Mouse (Mus musculus): Measurements from ENCODE around the gene Olfr901. TPM values are rescaled to one million over a fixed set of nuclear protein-coding genes. Genes with fewer than 3 reads are reported as not detected.

Olfr901 gene
- total RNA-seq, 1 experiment, result 0.58 TPM

DNA sequence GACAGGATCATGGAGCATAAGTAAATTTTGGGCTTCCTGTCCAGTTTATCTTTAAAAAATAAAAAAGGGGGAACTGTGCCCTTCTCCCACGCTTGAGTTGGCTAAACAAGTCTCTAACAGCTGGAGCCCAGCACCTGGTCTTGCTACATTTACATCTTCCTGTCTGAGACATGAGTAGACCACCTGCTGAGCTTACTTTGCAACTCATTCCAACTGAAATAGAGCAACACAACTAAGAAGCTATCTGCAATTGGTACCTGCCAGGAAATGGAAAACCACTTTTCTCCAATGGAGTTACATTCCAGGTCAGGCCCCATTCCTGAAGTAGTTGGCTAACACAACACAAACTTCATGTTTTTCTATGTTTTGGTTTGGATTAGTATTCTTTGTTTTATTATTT lies 2.2 kb upstream of the Olfr901 start:
- in situ Hi-C loops (cut with MboI; ENCODE audit: low sequenced_read_pairs in 2 of 2, unreplicated experiment in 2 of 2), result no loop called here
- Histone ChIP-seq H3K4me3 (ENCODE audit: insufficient read depth in 1 of 2, low read depth in 1 of 2, low read length in 2 of 2, poor library complexity in 1 of 2, severe bottlenecking in 1 of 2) (no peak overlapping the region), H3K4me1 (ENCODE audit: control insufficient read depth in 2 of 2, insufficient read depth in 2 of 2, low read length in 2 of 2, poor library complexity in 1 of 2) (no peaks in the 10 kb centered on the region), H3K9ac (ENCODE audit: insufficient read depth, low read depth, low read length, poor library complexity, severe bottlenecking) (no peak overlapping the region), H3K27ac (ENCODE audit: insufficient read depth, low read depth, low read length, poor library complexity, severe bottlenecking) (no peak overlapping the region), H3K36me3 (ENCODE audit: control insufficient read depth, insufficient read depth, low read length, poor library complexity, severe bottlenecking) (no peaks in the 10 kb centered on the region), H3K9me3 (ENCODE audit: control insufficient read depth, insufficient read depth, low read depth, low read length) (no peaks in the 10 kb centered on the region)
- no peak for TF ChIP-seq MAFK (IDR thresholded peaks at IDR 0.05; ENCODE audit: insufficient read depth, low read depth, low read length)
- no peak for TF ChIP-seq CHD2 (IDR thresholded peaks at IDR 0.05; ENCODE audit: low read depth, low read length)
- no peak for TF ChIP-seq ZNF384 (IDR thresholded peaks at IDR 0.05; ENCODE audit: low read depth, low read length)
- no peak for TF ChIP-seq ZC3H11A (IDR thresholded peaks at IDR 0.05; ENCODE audit: borderline replicate concordance, low read depth, low read length)
- no peak for TF ChIP-seq HCFC1 (IDR thresholded peaks at IDR 0.05; ENCODE audit: borderline replicate concordance, insufficient read depth, low read length)
- DNase-seq (ENCODE audit: low read depth, low spot score), result no peak

GRCm38 (mm10) chr9:38447352-38447751 lies 18.1 kb downstream of the Olfr901 start, which contains the start of gene Olfr902:
TSS of gene Olfr902 (plus strand) at chr9:38447652.
- TF ChIP-seq HCFC1 (IDR thresholded peaks at IDR 0.05; ENCODE audit: borderline replicate concordance, insufficient read depth, low read length) (no peak), MAFK (IDR thresholded peaks at IDR 0.05; ENCODE audit: insufficient read depth, low read depth, low read length) (no peak), ZNF384 (IDR thresholded peaks at IDR 0.05; ENCODE audit: low read depth, low read length) (no peak), CHD2 (IDR thresholded peaks at IDR 0.05; ENCODE audit: low read depth, low read length) (no peak), ZC3H11A (IDR thresholded peaks at IDR 0.05; ENCODE audit: borderline replicate concordance, low read depth, low read length) (no peak)
- no peak for DNase-seq (ENCODE audit: low read depth, low spot score)
- Histone ChIP-seq H3K4me3 (ENCODE audit: insufficient read depth in 1 of 2, low read depth in 1 of 2, low read length in 2 of 2, poor library complexity in 1 of 2, severe bottlenecking in 1 of 2) (no peak within 1 kb of the TSS), H3K9me3 (ENCODE audit: control insufficient read depth, insufficient read depth, low read depth, low read length) (no peaks in the 10 kb centered on the region), H3K36me3 (ENCODE audit: control insufficient read depth, insufficient read depth, low read length, poor library complexity, severe bottlenecking) (no peaks in the 10 kb centered on the region), H3K27ac (ENCODE audit: insufficient read depth, low read depth, low read length, poor library complexity, severe bottlenecking) (no peak within 1 kb of the TSS), H3K9ac (ENCODE audit: insufficient read depth, low read depth, low read length, poor library complexity, severe bottlenecking) (no peak within 1 kb of the TSS), H3K4me1 (ENCODE audit: control insufficient read depth in 2 of 2, insufficient read depth in 2 of 2, low read length in 2 of 2, poor library complexity in 1 of 2) (no peaks in the 10 kb centered on the region)
- in situ Hi-C loops (cut with MboI; ENCODE audit: low sequenced_read_pairs in 2 of 2, unreplicated experiment in 2 of 2), result no loop called here

DNA sequence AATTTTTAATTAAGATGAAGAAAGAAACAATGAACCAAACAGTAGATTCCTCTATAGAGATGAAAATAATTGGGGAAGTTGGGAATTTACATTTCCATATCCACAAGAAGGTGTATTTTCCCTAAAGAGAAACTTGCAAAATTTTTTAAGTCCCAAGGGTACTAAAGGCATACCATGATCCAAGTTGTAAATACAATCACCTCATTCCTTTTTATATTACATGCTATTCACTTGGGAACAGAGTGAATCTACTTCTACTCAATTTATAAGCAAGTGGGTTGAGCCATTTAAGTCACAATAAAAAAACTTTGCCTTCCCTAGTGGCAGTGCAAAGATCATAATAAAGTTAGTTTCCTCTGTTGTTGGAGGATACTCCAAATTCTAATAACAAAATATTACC lies 33.6 kb downstream of the Olfr901 start, which contains the start of gene Olfr904:
Olfr904 (plus strand) TSS at position 301 of the 400 bp plus-strand sequence.
- Histone ChIP-seq H3K4me3 (ENCODE audit: insufficient read depth in 1 of 2, low read depth in 1 of 2, low read length in 2 of 2, poor library complexity in 1 of 2, severe bottlenecking in 1 of 2) (no peak within 1 kb of the TSS), H3K9ac (ENCODE audit: insufficient read depth, low read depth, low read length, poor library complexity, severe bottlenecking) (no peak within 1 kb of the TSS), H3K27ac (ENCODE audit: insufficient read depth, low read depth, low read length, poor library complexity, severe bottlenecking) (no peak within 1 kb of the TSS), H3K4me1 (ENCODE audit: control insufficient read depth in 2 of 2, insufficient read depth in 2 of 2, low read length in 2 of 2, poor library complexity in 1 of 2) (no peaks in the 10 kb centered on the region), H3K36me3 (ENCODE audit: control insufficient read depth, insufficient read depth, low read length, poor library complexity, severe bottlenecking) (no peaks in the 10 kb centered on the region), H3K9me3 (ENCODE audit: control insufficient read depth, insufficient read depth, low read depth, low read length) (no peaks in the 10 kb centered on the region)
- in situ Hi-C loops (cut with MboI; ENCODE audit: low sequenced_read_pairs in 2 of 2, unreplicated experiment in 2 of 2), result no loop called here
- no peak for DNase-seq (ENCODE audit: low read depth, low spot score)
- TF ChIP-seq ZC3H11A (IDR thresholded peaks at IDR 0.05; ENCODE audit: borderline replicate concordance, low read depth, low read length), result no peak
- TF ChIP-seq CHD2 (IDR thresholded peaks at IDR 0.05; ENCODE audit: low read depth, low read length), result no peak
- TF ChIP-seq MAFK (IDR thresholded peaks at IDR 0.05; ENCODE audit: insufficient read depth, low read depth, low read length), result no peak
- TF ChIP-seq ZNF384 (IDR thresholded peaks at IDR 0.05; ENCODE audit: low read depth, low read length), result no peak
- TF ChIP-seq HCFC1 (IDR thresholded peaks at IDR 0.05; ENCODE audit: borderline replicate concordance, insufficient read depth, low read length), result no peak

DNA sequence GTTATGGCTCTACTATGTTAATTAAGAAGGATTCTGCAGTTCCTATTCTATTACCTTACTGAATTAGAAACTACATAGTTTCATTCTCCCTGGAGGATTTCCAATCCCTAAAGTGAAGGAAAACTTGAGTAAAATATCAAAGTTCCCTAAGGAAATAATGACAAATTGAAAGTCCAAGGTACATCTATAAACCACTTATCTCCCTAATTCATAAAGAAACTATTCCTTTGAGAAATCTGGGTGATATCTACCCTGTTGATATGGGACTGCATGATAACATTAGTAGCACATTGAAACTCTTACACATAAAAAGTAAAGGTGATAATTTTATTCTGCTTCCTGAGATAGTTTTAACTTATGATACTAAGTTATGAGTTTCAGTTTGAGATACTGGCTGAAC lies 41.6 kb downstream of the Olfr901 start, which contains the start of gene Olfr905:
Olfr905 (plus strand) TSS at position 301 of the 400 bp plus-strand sequence.
- Histone ChIP-seq H3K4me1 (ENCODE audit: control insufficient read depth in 2 of 2, insufficient read depth in 2 of 2, low read length in 2 of 2, poor library complexity in 1 of 2) (no peaks in the 10 kb centered on the region), H3K36me3 (ENCODE audit: control insufficient read depth, insufficient read depth, low read length, poor library complexity, severe bottlenecking) (no peaks in the 10 kb centered on the region), H3K9me3 (ENCODE audit: control insufficient read depth, insufficient read depth, low read depth, low read length) (no peaks in the 10 kb centered on the region), H3K9ac (ENCODE audit: insufficient read depth, low read depth, low read length, poor library complexity, severe bottlenecking) (no peak within 1 kb of the TSS), H3K4me3 (ENCODE audit: insufficient read depth in 1 of 2, low read depth in 1 of 2, low read length in 2 of 2, poor library complexity in 1 of 2, severe bottlenecking in 1 of 2) (no peak within 1 kb of the TSS), H3K27ac (ENCODE audit: insufficient read depth, low read depth, low read length, poor library complexity, severe bottlenecking) (no peak within 1 kb of the TSS)
- DNase-seq (ENCODE audit: low read depth, low spot score), result no peak
- in situ Hi-C loops (cut with MboI; ENCODE audit: low sequenced_read_pairs in 2 of 2, unreplicated experiment in 2 of 2), result no loop called here
- TF ChIP-seq MAFK (IDR thresholded peaks at IDR 0.05; ENCODE audit: insufficient read depth, low read depth, low read length) (no peak), HCFC1 (IDR thresholded peaks at IDR 0.05; ENCODE audit: borderline replicate concordance, insufficient read depth, low read length) (no peak)

Other genes with a start within 250 kb of the Olfr901 start
- gene Olfr891, start 248.6 kb upstream of the Olfr901 start, total RNA-seq (2012; rRNA removed), result not detected in 2 replicates
- gene Olfr893, start 221.1 kb upstream of the Olfr901 start, total RNA-seq (2012; rRNA removed), result not detected in 2 replicates
- gene Olfr894, start 211.4 kb upstream of the Olfr901 start, total RNA-seq (2012; rRNA removed), result not detected in 2 replicates
- not detected in 2 replicates for gene Olfr143, start 176.7 kb upstream of the Olfr901 start, total RNA-seq (2012; rRNA removed)
- not detected in 2 replicates for gene Olfr895, start 161.6 kb upstream of the Olfr901 start, total RNA-seq (2012; rRNA removed)
- not detected in 2 replicates for gene Olfr896-ps1, start 138.3 kb upstream of the Olfr901 start, total RNA-seq (2012; rRNA removed)
- gene Olfr25, start 100.4 kb upstream of the Olfr901 start, total RNA-seq (2012; rRNA removed), result not detected in 2 replicates
- not detected in 2 replicates for gene Olfr898, start 81.0 kb upstream of the Olfr901 start, total RNA-seq (2012; rRNA removed)
- not detected in 2 replicates for gene Olfr250, start 62.6 kb upstream of the Olfr901 start, total RNA-seq (2012; rRNA removed)
- gene Olfr251, start 52.4 kb upstream of the Olfr901 start, total RNA-seq (2012; rRNA removed), result not detected in 2 replicates
- 0.49 and 0.53 TPM in 2 replicates for gene Olfr147, start 27.8 kb upstream of the Olfr901 start, total RNA-seq (2012; rRNA removed)
- gene Olfr902, start 18.2 kb downstream of the Olfr901 start, total RNA-seq (2012; rRNA removed), result not detected in 2 replicates
- not detected in 2 replicates for gene Olfr904, start 33.7 kb downstream of the Olfr901 start, total RNA-seq (2012; rRNA removed)
- not detected in 2 replicates for gene Olfr905, start 41.7 kb downstream of the Olfr901 start, total RNA-seq (2012; rRNA removed)
- gene Olfr906, start 57.6 kb downstream of the Olfr901 start, total RNA-seq (2012; rRNA removed), result not detected in 2 replicates
- gene Olfr907, start 66.3 kb downstream of the Olfr901 start, total RNA-seq (2012; rRNA removed), result not detected in 2 replicates
- gene Olfr911-ps1, start 92.1 kb downstream of the Olfr901 start, total RNA-seq (2012; rRNA removed), result not detected in 2 replicates
- gene Olfr910, start 108.4 kb downstream of the Olfr901 start, total RNA-seq (2012; rRNA removed), result not detected in 2 replicates
- gene Olfr912, start 150.7 kb downstream of the Olfr901 start, total RNA-seq (2012; rRNA removed), result not detected in 2 replicates
- not detected in 2 replicates for gene Olfr913, start 163.3 kb downstream of the Olfr901 start, total RNA-seq (2012; rRNA removed)
- gene Olfr914, start 175.6 kb downstream of the Olfr901 start, total RNA-seq (2012; rRNA removed), result not detected in 2 replicates
- not detected in 2 replicates for gene Olfr916, start 230.4 kb downstream of the Olfr901 start, total RNA-seq (2012; rRNA removed)
- gene Olfr917, start 236.4 kb downstream of the Olfr901 start, total RNA-seq (2012; rRNA removed), result not detected in 2 replicates
- gene Olfr918, start 245.1 kb downstream of the Olfr901 start, total RNA-seq (2012; rRNA removed), result not detected in 2 replicates

Measured in ES-E14 (cell line).